Mouse (Mus musculus) right cerebral cortex, postnatal 36 days (tissue): ENCODE results near the gene Tgm1.

Experiments used
- DNase-seq, 2 experiments: peaks; one replicate each; pipeline ENCODE4 v3.0.0; 2022; ENCODE audit warnings: low spot score in 2 of 2, mixed read lengths in 1 of 2

Gene Tgm1

DNA sequence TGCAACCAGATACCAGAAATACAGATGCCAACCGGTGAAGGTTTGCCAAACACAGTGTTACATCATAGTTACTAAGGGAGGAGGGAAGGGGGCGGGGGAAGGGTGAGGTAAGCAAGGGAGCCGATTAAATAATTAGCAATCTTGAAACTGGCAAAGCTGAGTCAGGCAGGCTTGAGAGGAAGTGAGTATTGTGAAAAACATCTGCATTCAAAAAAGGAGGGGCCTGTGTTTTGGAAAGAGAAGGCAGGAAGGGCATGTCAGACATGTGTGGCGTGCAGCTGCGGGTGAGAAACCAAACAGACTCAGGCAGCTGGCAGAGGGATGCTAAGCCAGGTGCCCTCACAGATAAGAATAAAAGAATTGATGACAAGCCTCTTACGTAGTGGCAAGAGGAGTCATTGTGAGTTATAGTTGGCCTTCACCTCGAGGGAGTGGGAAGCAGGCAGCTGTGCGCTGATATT is 10.7 kb upstream of the Tgm1 start:
- DNase-seq: no peak

DNA sequence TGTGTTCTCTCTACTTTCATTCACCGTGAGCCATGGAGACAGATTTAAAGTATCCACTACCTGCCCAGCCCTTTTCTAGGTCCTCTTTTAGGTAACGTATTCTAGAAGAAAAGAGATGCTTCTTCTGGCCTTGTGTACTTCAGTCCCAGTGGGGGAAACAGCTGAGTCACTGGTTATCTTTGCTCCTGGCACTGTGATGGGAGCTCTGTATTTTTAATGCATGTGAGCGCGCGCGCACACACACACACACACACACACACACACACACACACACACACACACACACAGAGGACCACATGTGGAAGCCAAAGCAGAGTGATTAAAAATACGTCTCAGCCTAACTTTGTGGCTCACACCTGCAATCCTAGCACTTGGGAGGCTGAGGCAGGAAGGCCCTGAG is 9.7 kb upstream of the Tgm1 start:
- DNase-seq: no peak

DNA sequence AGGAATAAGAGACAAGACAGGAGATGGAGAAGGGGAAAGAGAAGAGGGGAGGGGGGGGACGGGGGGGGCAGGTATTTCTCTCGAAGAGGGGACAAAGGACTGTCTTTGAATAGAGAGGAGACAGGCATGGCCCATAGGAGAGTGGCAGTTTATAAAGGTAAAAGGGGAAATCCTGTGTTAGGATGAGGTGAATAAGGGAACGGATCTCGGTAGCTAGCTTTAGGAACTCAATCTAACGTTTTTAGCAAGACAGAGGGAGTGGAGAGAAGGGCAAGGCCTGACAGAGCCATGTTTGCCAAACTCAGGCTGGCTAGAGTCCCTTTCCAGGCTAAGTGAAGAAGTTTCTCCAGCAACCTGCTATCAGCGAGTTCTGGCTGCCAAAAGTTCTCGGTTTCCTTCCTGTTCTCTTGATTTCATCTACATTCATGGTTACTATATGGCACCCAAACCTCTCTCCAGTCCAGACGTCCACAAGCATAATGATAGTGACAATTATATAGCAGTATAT is 8.8 kb upstream of the Tgm1 start:
- DNase-seq: no peak

DNA sequence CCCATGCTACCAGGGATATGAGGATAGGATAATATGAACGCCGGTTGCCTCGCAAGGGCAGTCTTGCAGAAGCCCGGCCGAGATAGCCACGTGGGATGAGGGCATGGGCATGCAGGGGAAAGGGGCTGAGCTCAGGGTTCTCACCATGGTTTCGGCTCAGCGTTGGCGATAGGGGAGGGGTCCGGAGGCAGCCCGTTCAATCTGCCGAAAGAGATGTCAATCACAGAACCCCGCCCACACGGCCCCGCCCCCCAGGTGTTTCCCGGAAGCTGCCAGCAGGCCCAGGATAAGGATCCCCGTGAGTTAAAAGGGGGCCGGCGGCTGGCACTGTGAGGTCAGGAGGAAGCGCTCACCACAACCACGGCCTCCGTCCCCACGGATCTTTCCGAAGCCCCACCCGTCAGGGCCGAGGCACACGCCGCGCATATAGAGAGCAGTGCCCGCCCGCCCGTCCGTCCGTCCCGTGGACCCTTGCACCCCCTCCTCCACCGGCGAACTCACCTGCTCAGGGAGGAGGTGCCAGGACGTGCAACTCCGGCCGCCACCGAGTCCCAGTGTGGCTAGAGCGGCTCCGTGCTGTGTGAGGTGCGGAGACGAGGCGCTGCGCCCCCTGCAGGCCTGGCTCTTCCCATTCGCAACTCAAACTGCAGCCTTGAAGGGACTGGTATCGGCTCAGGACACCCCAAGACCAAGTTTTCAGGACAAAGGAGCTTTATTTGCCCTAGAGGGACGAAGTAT is 8.1 kb upstream of the Tgm1 start, which contains the start of gene Rabggta:
Rabggta (minus strand) TSS at position 564 of the 738 bp plus-strand sequence.
- DNase-seq: peak; percentile 90 to 93

DNA sequence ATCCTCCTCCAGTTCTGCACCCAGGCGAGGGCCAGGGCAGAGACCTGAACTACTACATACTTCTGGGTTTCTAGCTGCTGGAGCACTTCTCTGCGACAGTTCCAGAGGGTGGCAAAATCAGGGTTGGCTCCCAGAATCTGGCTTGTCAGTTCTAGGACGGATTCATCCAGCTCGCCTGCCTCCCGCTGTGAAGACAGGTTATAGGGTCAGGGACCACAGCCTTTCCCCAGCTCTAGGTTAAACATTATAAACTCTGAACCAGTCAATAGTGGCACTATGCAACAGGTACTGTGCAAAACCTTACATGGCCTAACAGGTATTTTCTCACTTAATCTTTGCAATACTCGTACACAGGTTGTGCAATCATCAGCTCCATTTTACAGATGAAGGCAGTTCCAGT is 7.3 kb upstream of the Tgm1 start:
- DNase-seq: no peak

DNA sequence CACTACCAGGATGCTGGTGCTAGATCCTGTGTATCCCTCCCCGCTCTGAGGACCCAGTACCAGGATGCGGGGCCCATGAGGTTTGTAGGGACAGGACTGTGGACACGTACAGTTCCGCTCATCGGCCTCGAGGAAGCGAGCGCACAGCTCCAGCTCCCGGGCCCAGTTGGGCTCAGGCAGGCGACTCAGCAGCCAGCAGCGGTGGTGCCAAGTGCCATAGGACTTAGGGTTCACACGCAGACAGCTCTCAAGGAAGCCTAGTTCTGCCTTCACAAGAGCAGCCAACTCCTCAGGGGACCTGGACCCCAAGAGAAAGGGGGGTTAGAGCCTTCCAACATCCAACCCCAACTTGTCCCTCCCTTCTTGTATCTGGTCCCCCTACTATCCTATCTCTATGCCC is 6.9 kb upstream of the Tgm1 start:
- no peak for DNase-seq

DNA sequence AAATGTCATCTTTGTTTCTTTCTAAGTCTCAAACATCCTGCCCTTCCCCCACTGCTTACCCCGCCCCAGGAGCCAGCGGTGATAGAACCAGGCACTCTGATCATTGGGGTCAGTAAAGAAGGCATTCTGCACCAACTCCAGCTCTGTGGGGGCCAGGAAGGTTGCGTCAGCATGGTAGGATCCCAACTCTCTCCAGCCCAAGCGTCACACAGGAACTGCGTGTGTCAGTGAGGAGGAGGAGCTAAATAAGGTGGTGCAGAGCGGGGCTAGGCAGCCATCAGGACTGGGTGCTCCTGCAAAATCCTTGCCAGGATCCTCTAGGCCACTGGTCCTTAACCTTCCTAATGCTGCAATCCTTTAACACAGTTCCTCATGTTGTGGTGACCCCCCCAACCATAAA is 6.0 kb upstream of the Tgm1 start:
- DNase-seq: no peak

DNA sequence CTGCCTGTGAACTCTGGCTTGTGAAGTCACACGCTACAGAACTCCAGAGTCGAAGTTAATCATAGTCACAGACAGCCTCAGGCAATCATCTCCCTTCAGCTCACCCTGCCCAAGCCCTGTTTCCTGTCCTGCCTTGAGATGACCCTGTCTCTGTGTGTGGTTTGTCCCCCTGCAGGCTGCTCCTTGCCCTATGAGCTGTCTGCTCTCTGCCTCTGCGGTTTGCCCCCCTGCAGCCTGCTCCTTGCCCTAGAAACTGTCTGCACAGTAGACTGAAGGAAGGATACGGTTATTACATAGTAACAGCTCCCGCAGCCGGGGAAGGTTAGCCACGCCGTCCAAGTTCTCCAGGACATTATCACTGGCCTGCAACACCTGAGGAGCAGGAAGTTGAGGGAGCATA is 3.2 kb upstream of the Tgm1 start:
- no peak for DNase-seq

DNA sequence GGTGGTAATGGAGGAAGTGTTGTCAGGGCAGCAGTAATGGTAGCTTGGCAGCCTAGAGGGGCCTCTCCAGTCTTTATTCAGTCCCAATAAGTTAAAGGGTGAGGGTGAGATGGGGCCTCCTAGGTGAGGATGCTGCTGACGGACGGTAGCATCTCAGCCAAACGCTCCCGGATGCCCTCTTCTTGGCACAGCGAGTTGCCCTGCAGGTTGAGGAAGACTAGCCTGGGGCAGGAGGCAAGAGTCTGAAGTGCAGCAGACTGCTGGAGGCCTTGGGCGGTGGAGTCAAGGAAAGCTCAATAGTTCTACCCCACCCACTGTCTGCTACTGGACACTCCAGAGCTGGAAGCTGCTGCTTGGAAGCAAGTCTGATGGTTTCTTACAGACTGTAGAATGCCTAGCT is 2.5 kb upstream of the Tgm1 start:
- no peak for DNase-seq

DNA sequence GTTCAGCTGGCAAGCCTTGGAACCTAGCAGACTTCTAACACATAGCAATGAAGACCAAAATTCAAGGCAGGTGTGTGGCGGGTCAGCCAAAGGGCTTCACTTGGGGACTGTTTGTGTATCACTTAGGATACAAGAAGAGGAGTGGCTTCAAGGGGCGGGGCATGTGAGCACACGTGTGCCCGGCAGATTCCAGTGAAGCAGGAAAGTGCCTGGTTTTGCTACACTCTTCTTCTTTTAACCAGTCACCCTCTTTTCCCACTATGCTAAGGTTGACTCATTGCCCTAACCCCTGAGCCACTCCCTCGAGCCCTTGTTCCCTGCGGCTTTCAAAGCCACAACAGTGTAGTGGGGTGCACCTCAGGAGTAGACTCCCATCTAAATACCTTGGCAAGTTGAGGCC is 1.2 kb upstream of the Tgm1 start:
- no peak for DNase-seq

DNA sequence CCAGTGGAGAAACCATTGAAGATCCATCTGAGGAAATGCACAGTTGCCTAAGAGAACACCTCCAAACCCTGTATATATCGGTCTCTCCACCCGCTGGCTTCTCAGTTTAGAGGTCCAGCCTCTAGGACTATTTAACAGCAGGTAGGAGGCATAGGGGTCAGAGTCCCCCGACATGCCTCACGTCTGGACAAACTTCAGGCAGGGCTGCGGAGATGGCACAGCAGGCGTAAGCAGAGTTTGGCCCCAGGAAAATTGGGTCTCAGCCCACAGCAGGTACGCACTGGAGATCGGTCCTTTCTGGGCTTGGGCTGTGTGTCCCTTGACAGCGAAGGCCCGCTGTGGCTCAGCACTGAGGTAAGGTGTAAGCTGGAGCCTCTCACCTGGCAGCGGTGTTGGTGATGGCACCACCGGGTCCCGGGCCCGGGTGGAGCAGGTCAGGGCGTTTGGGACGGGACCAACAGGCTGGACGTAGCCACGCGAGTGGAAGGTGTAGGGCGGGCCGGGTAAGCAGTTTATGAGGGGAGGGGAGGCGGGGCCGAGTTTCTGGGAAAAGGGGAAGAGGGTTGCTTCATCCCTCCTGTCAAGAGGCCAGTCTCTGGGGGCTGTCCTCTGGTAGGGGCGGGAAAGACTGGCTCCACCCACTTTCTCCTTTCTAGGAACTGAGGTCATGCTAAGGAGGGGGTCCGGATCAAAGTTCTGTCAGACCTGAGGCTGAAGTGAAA is 558 bp downstream of the Tgm1 start:
- DNase-seq: no peak

DNA sequence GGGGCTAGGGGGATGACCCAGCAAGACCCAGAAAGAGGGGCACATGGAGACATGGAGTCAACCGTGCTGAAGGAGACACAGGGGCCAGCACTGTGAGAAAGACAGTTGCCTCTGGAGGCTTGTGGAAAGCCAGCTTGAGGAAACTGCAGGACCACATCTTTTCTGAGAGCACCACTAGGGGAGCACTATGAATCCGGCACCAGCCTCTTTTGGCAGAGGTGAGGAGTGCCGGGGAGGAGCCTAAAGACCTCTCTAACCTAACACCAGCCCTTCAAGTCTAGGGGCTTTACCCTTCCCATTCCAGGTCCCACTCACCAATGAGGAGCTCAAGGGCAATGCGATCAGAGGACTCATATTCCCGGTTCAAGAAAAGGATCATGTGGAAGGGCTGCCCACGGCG is 1.9 kb downstream of the Tgm1 start:
- DNase-seq: no peak

DNA sequence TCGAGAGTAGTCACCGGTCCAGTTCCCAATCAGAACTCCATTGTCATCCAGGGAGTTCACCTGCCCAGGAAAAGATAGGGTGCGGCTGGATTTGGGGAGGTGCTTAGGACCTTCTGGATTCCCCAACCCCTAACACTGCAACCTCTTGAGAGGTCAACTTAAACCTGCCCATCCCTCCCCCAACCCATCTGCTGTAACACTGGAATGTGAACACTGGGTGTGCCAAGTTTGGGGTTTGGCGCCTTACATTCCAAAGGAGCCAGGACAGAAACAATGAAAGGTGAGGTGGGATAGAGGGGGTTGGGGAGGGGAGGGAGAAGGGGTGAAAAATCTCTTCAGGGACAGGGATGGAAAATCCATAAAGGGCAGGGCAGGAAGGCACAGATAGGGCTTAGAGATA is 4.2 kb downstream of the Tgm1 start:
- DNase-seq: no peak

DNA sequence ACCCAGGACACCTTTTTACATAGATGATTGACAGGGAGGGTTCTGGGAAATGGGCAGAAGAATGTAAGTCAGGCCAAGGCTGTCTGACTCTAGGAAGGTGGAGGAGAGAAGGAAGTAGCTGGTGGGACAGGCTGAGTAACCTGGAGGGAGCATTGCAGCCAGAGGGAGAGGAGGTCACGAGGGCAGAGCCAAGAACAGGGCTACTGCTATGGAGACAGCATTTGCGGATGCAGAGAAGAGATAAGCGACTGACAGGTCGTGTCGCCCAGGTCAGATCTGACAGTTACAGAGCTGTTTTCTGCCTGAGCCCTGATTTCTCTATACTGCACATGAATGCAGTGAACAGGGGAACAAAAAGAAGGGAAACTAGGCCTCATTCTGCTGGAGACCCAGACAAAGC is 6.3 kb downstream of the Tgm1 start:
- no peak for DNase-seq

DNA sequence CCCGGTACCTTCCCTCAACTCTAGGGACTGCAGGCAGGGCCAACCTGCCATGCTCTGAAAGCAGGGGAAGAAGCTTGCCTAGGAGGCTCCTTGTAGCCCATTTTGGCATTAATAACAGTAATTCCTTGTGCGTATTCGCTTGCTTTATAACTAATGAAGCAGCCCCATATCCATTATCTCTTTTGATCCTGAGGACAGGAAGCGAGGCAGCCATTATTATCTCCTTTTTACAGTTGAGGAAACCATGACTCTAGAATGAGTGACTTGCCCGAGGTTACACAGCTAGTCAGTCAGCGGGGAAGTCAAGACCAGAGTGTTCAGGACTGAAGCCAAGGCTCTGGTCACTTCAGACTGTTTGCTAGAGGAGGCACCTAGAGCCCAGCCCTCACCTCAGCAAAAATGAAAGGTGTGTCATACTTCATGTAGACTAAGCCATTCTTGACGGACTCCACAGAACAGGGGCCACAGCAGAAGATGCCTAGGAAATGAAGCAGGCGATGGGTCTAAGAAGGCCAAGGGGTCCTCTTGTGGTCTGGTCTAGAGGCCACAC is 7.6 kb downstream of the Tgm1 start:
- DNase-seq: no peak

DNA sequence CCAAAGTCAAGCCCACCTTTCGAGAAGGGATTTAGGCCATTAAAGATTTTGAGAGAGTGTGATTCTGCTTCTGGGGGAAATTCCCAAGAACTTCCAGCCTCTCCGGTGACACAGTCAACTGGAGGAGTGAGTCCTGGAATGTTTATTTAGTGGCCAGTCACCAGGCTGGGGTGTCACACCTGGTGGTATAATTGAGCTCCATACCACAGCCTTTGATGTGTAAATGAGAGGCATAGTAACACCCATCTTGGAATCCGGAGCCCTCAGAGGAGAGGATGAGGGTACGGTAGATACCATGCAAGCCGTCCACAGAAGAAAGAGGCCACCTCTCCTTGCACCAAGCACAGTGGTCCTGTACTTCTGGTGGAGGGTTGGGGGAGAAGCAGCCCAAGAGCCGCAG is 11.0 kb downstream of the Tgm1 start:
- DNase-seq: no peak

DNA sequence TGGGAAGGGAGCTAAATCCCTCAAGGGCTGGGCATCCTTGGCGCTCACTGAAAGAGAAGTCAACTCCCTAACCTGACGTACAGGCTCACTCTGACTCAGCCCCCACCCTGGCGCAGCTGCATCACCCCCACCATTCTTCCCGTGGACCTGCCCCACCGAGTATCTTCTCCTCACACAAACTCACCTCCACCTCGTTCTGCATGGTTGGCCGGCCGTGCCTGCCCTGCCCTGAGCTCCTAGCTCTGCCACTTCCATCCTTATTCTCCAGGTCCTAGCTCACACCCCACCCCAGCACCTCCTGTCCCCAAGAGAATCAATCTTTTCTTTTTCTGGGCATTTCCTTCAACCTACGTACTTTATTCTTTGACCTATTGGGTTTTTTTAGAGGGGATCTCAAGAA is 12.6 kb downstream of the Tgm1 start:
- no peak for DNase-seq

DNA sequence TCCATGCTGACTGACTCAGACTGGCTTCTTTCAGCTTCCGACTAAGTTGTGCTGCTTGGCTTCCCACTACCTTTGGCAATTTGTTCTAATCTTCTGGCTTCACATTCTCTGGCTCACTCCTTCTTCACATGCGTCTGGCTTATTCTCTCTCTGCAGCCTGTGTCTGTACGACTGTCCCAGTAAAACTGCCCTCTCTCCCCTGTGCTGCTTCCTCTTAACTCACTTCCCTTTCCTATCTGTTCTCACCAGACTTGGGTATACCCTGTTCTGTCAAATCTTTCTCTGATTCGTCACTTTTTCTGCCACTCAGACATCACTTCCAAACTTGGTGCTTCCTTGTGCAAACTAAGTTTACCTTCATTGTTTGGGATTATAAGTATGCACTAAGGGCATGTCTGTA is 16.5 kb downstream of the Tgm1 start:
- no peak for DNase-seq

DNA sequence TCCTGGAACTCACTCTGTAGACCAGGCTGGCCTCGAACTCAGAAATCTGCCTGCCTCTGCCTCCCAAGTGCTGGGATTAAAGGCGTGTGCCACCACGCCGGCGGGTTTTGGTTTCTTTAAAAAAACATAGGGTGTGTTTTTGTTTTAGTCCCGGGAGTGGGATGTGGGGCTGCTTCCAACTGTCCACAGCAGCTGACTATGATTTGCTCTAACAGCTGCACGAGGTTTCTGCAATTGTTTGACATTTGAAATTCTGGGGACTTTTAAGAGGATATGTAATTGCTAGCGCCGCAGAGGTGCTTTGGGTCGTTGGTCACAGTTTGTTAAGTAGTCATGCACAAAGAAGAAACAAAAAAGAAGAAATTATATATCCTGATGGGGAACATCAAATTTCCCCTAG is 24.3 kb downstream of the Tgm1 start:
- no peak for DNase-seq

DNA sequence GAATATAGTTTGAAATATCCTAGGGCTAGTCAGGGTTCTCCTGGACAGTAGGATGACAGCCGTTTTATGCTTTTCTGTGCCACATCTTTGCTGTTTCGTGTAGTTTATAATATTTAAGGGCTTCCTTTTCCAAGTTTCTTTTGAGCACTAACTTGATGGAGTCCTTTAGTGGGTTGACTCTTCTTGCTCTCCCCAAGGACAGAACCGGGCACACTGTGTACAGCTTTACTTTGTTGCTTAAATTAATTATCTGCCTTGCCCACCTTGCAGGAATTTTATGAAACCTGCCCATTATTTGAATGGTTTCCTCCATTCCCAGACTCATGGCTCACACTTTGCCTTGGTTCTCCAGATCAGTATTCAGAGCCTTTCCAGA is 31.6 kb downstream of the Tgm1 start:
- no peak for DNase-seq

DNA sequence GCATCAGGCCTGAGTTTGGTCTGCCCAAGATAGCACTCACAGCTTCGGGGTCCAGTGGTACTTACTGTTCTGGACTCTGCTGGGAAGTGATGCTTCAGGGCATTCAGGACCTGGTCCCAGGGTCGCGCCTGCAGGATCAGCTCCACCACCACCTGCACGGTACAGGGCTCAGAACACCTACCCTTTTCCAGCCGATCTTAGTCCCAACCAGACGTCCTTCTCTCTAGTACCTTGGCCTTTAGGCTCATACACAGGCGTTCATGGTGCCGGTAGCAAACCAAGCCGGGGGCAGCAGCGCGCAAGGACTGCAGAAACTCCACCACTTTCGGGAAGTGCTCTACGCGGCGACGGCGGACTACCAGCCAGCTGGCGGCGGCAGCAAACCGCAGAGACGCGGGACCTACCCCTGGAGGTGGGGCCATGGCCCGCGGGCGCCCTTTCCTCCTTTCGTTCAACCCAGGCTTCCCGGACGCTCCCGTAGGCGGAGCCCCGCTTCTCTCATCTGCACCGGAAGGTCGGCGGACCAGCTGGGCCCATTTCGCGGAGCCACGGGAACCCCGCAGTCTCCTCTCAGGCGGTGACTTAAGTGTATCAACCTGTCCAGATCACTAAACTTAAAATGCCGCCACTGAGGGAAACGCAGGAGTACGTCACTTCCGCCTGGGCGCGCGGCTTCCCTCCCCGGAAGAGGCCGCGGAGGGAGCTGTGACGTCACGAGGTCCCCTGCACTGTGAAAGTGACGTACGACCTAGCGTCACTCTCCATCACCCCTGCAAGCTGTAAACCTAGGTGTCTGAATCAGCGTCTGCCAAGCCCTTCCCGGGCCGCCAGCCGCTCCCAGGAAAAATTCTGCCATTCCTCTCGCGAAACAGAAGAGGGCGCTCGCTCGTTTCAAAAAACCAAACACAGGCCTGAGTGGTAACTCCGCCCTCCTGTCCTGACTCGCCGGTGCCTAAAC is 32.3 kb downstream of the Tgm1 start, which contains the start of gene Tinf2:
Tinf2 (minus strand) TSS at position 661 of the 958 bp plus-strand sequence.
- peak; percentile 94 to 97 for DNase-seq

DNA sequence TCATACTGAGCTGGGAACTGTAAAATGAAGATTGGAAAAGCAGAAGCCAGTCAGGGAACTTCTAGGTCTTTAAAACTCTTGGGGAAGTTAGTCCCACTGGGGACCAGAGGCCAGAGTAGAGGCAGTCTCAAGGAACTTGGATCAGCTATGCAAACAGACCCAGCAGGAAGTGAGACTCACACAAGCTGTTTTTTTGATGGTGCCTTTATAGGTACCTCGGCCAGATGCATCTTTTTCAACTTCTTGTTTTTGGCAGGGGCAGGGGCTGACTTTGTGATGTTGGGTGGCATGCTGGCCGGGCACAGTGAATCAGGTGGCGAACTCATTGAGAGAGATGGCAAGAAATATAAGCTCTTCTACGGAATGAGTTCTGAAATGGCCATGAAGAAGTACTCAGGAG is 36.1 kb downstream of the Tgm1 start:
- no peak for DNase-seq
